Mouse (Mus musculus) forebrain, embryonic 13.5 days (tissue): ENCODE measurements around the gene Gm20388. TPM values are rescaled to one million over a fixed set of nuclear protein-coding genes. Genes with fewer than 3 reads are reported as not detected.

Experiments used
- ATAC-seq: fragments of 200-750 bp; cut with Nextera tagmentation; 2 replicates; pipeline ENCODE4 v1.8.0; 2017
- H3K27ac ChIP-seq: fragments of 300-500 bp; sonication (generic); 2 replicates; pipeline ENCODE4 v1.5.1; 2015; ENCODE audit warnings: inconsistent platforms, mild to moderate bottlenecking, moderate library complexity
- H3K27me3 ChIP-seq: fragments of 300-500 bp; sonication (generic); 2 replicates; pipeline ENCODE4 v1.6.1; 2015; ENCODE audit warnings: mild to moderate bottlenecking, inconsistent platforms
- H3K36me3 ChIP-seq: fragments of 300-500 bp; sonication (generic); 2 replicates; pipeline ENCODE4 v1.6.1; 2015; ENCODE audit warnings: mild to moderate bottlenecking, inconsistent platforms; ENCODE audit not compliant: poor library complexity, severe bottlenecking
- H3K4me1 ChIP-seq: fragments of 300-500 bp; sonication (generic); 2 replicates; pipeline ENCODE4 v1.6.1; 2015; ENCODE audit warnings: inconsistent platforms
- H3K4me2 ChIP-seq: fragments of 300-500 bp; sonication (generic); 2 replicates; pipeline ENCODE4 v1.6.1; 2015; ENCODE audit warnings: inconsistent platforms, mild to moderate bottlenecking, moderate library complexity
- H3K4me3 ChIP-seq: fragments of 300-500 bp; sonication (generic); 2 replicates; pipeline ENCODE4 v1.5.1; 2015; ENCODE audit warnings: mild to moderate bottlenecking, inconsistent platforms
- H3K9ac ChIP-seq: fragments of 300-500 bp; sonication (generic); 2 replicates; pipeline ENCODE4 v1.6.1; 2015; ENCODE audit warnings: mild to moderate bottlenecking, inconsistent platforms
- H3K9me3 ChIP-seq: fragments of 300-500 bp; sonication (generic); replicated peaks from 2 replicates; pipeline ENCODE4 v1.6.1; 2016; ENCODE audit warnings: inconsistent platforms
- WGBS: fragments of 180-500 bp; shearing (Covaris S2); methylation state at CpG from one replicate; pipeline ENCODE4 v1.1.7; 2015; 5-methylcytosine and 5-hydroxymethylcytosine counted together
- polyA plus RNA-seq: library from polyadenylated mRNA; unstranded; fragments of >200 nt; fragmentation: Nextera tagmentation; extraction: Ambion mirVana; gene quantifications from 2 replicates; pipeline ENCODE4 v1.2.1, GENCODE M21; 2015

The Gm20388 gene
- polyA plus RNA-seq, 1 experiment from 2014 or later, result 5.6 TPM

- H3K4me1 ChIP-seq, result peaks cover 16% of the 10 kb centered on the region
- H3K27ac ChIP-seq, result no peak overlapping the region
- H3K27me3 ChIP-seq, result no peaks in the 10 kb centered on the region; the same call in 1 of the 2 replicates
- 73% methylated on average over 11 of the region's 11 CpGs for WGBS
- peaks cover 5% of the 10 kb centered on the region; the same call in 1 of the 2 replicates for H3K9me3 ChIP-seq
- peaks cover 51% of the 10 kb centered on the region for H3K36me3 ChIP-seq
- no peak overlapping the region; the same call in 1 of the 2 replicates for H3K9ac ChIP-seq
- H3K4me2 ChIP-seq, result peak overlapping the region; percentile 77; the same call in 1 of the 2 replicates
- ATAC-seq, result 0 out of 2 replicates have a peak, but pooled peaks have one; percentile 29
- peak overlapping the region; percentile 40; the same call in 1 of the 2 replicates for H3K4me3 ChIP-seq
Observed at GRCm38 (mm10) chr8:122433269-122433905, 2522.7 kb downstream of the Gm20388 start.

GRCm38 (mm10) chr8:122435375-122435774, 2524.7 kb downstream of the Gm20388 start:
- peaks cover 65% of the 10 kb centered on the region for H3K36me3 ChIP-seq
- H3K4me2 ChIP-seq, result no peak overlapping the region
- H3K27ac ChIP-seq, result no peak overlapping the region
- H3K9ac ChIP-seq, result no peak overlapping the region
- H3K4me1 ChIP-seq, result peaks cover 16% of the 10 kb centered on the region
- H3K9me3 ChIP-seq, result peaks cover 5% of the 10 kb centered on the region; the same call in 1 of the 2 replicates
- H3K4me3 ChIP-seq, result no peak overlapping the region
- H3K27me3 ChIP-seq, result no peaks in the 10 kb centered on the region; the same call in 1 of the 2 replicates
- no peak for ATAC-seq
- 90% methylated on average over 6 of the region's 6 CpGs for WGBS

- H3K4me2 ChIP-seq, result no peak overlapping the region
- ATAC-seq, result no peak
- H3K27me3 ChIP-seq, result no peaks in the 10 kb centered on the region; the same call in 1 of the 2 replicates
- peaks cover 5% of the 10 kb centered on the region; the same call in 1 of the 2 replicates for H3K9me3 ChIP-seq
- H3K4me3 ChIP-seq, result no peak overlapping the region
- peaks cover 16% of the 10 kb centered on the region for H3K4me1 ChIP-seq
- no peak overlapping the region for H3K27ac ChIP-seq
- H3K36me3 ChIP-seq, result peaks cover 65% of the 10 kb centered on the region
- 97% methylated on average over 9 of the region's 9 CpGs for WGBS
- H3K9ac ChIP-seq, result no peak overlapping the region
Observed at GRCm38 (mm10) chr8:122436146-122436545, 2525.5 kb downstream of the Gm20388 start.

GRCm38 (mm10) chr8:122436586-122437125, 2526.0 kb downstream of the Gm20388 start:
- ATAC-seq, result no peak
- 91% methylated on average over 20 of the region's 20 CpGs for WGBS
- H3K27me3 ChIP-seq, result no peaks in the 10 kb centered on the region; the same call in 1 of the 2 replicates
- H3K4me3 ChIP-seq, result no peak overlapping the region
- peaks cover 65% of the 10 kb centered on the region for H3K36me3 ChIP-seq
- no peak overlapping the region for H3K4me2 ChIP-seq
- H3K27ac ChIP-seq, result no peak overlapping the region
- peaks cover 15% of the 10 kb centered on the region for H3K4me1 ChIP-seq
- H3K9ac ChIP-seq, result no peak overlapping the region
- peaks cover 5% of the 10 kb centered on the region; the same call in 1 of the 2 replicates for H3K9me3 ChIP-seq

GRCm38 (mm10) chr8:122437708-122438331, 2527.2 kb downstream of the Gm20388 start:
- 91% methylated on average over 13 of the region's 13 CpGs for WGBS
- peaks cover 5% of the 10 kb centered on the region; the same call in 1 of the 2 replicates for H3K9me3 ChIP-seq
- H3K27me3 ChIP-seq, result no peaks in the 10 kb centered on the region
- ATAC-seq, result no peak
- H3K4me2 ChIP-seq, result no peak overlapping the region
- no peak overlapping the region for H3K27ac ChIP-seq
- H3K4me3 ChIP-seq, result no peak overlapping the region
- peaks cover 10% of the 10 kb centered on the region for H3K4me1 ChIP-seq
- peaks cover 65% of the 10 kb centered on the region for H3K36me3 ChIP-seq
- no peak overlapping the region for H3K9ac ChIP-seq

- Histone ChIP-seq H3K4me1 (peaks cover 8% of the 10 kb centered on the region), H3K36me3 (peaks cover 54% of the 10 kb centered on the region), H3K4me3 (no peak overlapping the region), H3K4me2 (no peak overlapping the region), H3K9me3 (peaks cover 5% of the 10 kb centered on the region; the same call in 1 of the 2 replicates), H3K9ac (no peak overlapping the region), H3K27me3 (no peaks in the 10 kb centered on the region), H3K27ac (no peak overlapping the region)
- 94% methylated on average over 16 of the region's 16 CpGs for WGBS
- no peak for ATAC-seq
Observed at GRCm38 (mm10) chr8:122439336-122439735, 2528.7 kb downstream of the Gm20388 start.

- 96% methylated on average over 1 of the region's 1 CpGs for WGBS
Observed at GRCm38 (mm10) chr8:122441326-122441725, 2530.7 kb downstream of the Gm20388 start.

GRCm38 (mm10) chr8:122442356-122442755, 2531.7 kb downstream of the Gm20388 start:
- peaks cover 25% of the 10 kb centered on the region for H3K36me3 ChIP-seq
- peaks cover 25% of the 10 kb centered on the region for H3K4me1 ChIP-seq
- peak overlapping the region; percentile 95 for H3K4me2 ChIP-seq
- peak overlapping the region; percentile 69 for H3K4me3 ChIP-seq
- WGBS, result 18% methylated on average over 7 of the region's 7 CpGs
- H3K9me3 ChIP-seq, result no peaks in the 10 kb centered on the region
- peak overlapping the region; percentile 76 for H3K9ac ChIP-seq
- no peak for ATAC-seq
- H3K27ac ChIP-seq, result peak overlapping the region; percentile 83; the same call in 1 of the 2 replicates
- no peaks in the 10 kb centered on the region for H3K27me3 ChIP-seq

More at GRCm38 (mm10) chr8:122441326-122441725, 2530.7 kb downstream of the Gm20388 start:
- Histone ChIP-seq H3K4me3 (no peak overlapping the region), H3K4me2 (no peak overlapping the region), H3K36me3 (peaks cover 35% of the 10 kb centered on the region), H3K9me3 (no peaks in the 10 kb centered on the region), H3K27ac (no peak overlapping the region), H3K4me1 (peaks cover 25% of the 10 kb centered on the region), H3K9ac (no peak overlapping the region), H3K27me3 (no peaks in the 10 kb centered on the region)
- ATAC-seq, result no peak

- H3K4me2 ChIP-seq, result peak overlapping the region; percentile 95
- H3K27me3 ChIP-seq, result no peaks in the 10 kb centered on the region
- H3K9ac ChIP-seq, result peak overlapping the region; percentile 76
- H3K27ac ChIP-seq, result peak overlapping the region; percentile 83
- peak overlapping the region; percentile 69 for H3K4me3 ChIP-seq
- peaks cover 25% of the 10 kb centered on the region for H3K4me1 ChIP-seq
- no peak for ATAC-seq
- WGBS, result 0% methylated on average over 12 of the region's 12 CpGs
- no peaks in the 10 kb centered on the region for H3K9me3 ChIP-seq
- peaks cover 20% of the 10 kb centered on the region for H3K36me3 ChIP-seq
Observed at GRCm38 (mm10) chr8:122442781-122443180, 2532.1 kb downstream of the Gm20388 start.

GRCm38 (mm10) chr8:122443262-122444006, 2532.8 kb downstream of the Gm20388 start, which contains the start of gene Mvd:
Gene Mvd (minus strand): TSS chr8:122443422.
- H3K27ac ChIP-seq, result peak within 1 kb of the TSS; percentile 98
- under 1% methylated on average over 47 of the region's 47 CpGs for WGBS
- H3K9ac ChIP-seq, result peak within 1 kb of the TSS; percentile 83
- peak within 1 kb of the TSS; percentile 69 for H3K4me3 ChIP-seq
- H3K4me2 ChIP-seq, result peak within 1 kb of the TSS; percentile 95
- ATAC-seq, result peak; percentile 98
- H3K9me3 ChIP-seq, result no peaks in the 10 kb centered on the region
- H3K4me1 ChIP-seq, result peaks cover 25% of the 10 kb centered on the region
- no peaks in the 10 kb centered on the region for H3K27me3 ChIP-seq
- H3K36me3 ChIP-seq, result peaks cover 14% of the 10 kb centered on the region

- H3K4me1 ChIP-seq, result peaks cover 25% of the 10 kb centered on the region
- H3K27ac ChIP-seq, result peak overlapping the region; percentile 98
- no peaks in the 10 kb centered on the region for H3K27me3 ChIP-seq
- 8% methylated on average over 19 of the region's 19 CpGs for WGBS
- H3K4me3 ChIP-seq, result peak overlapping the region; percentile 69
- H3K9ac ChIP-seq, result peak overlapping the region; percentile 83
- H3K36me3 ChIP-seq, result peaks cover 7% of the 10 kb centered on the region; the same call in 1 of the 2 replicates
- peak; percentile 64 for ATAC-seq
- no peaks in the 10 kb centered on the region for H3K9me3 ChIP-seq
- H3K4me2 ChIP-seq, result peak overlapping the region; percentile 95
Observed at GRCm38 (mm10) chr8:122444058-122444748, 2533.6 kb downstream of the Gm20388 start.
